25 mouse cellular contexts compared by ENCODE assay signal in genomic region chr5:5705019-5705418, GRCm38 (mm10). TPM values are rescaled to one million over a fixed set of nuclear protein-coding genes. Genes with fewer than 3 reads are reported as not detected.
DNase-seq lines count a peak whose midpoint lies in the region; ATAC-seq lines count a peak whose summit lies in the region.
"Had no signal": no experiment of that assay in that cellular context is flagged by ENCODE, and none has a peak within 500 bp of the region (broad histone marks: within the 10 kb centered on the region; RNA-seq: fewer than 3 reads in every experiment).

No protein-coding gene starts in this region.

- WGBS in kidney, embryonic 16.5 days: 24% methylated on average over 2 of the region's 2 CpGs
- 51% methylated on average over 2 of the region's 2 CpGs for WGBS in midbrain, embryonic 12.5 days
- 45% methylated on average over 2 of the region's 2 CpGs for WGBS in midbrain, embryonic 16.5 days

- no peaks in the 10 kb centered on the region for H3K9me3 ChIP-seq in kidney, embryonic 16.5 days (ENCODE audit: low read length)
- H3K9me3 ChIP-seq in midbrain, embryonic 12.5 days: no peaks in the 10 kb centered on the region
- H3K9me3 ChIP-seq in midbrain, embryonic 16.5 days (replicated peaks; ENCODE audit: control insufficient read depth, low read length, poor library complexity, severe bottlenecking): no peaks in the 10 kb centered on the region
- H3K9me3 ChIP-seq: forebrain, embryonic 10.5 days; forebrain, embryonic 13.5 days; heart, embryonic 10.5 days; heart, embryonic 13.5 days; hindbrain, embryonic 12.5 days had no signal

- no peaks in the 10 kb centered on the region for H3K4me1 ChIP-seq in kidney, embryonic 16.5 days (ENCODE audit: insufficient read depth, low read length)
- no peaks in the 10 kb centered on the region for H3K4me1 ChIP-seq in midbrain, embryonic 12.5 days
- no peaks in the 10 kb centered on the region for H3K4me1 ChIP-seq in midbrain, embryonic 16.5 days (ENCODE audit: control insufficient read depth, insufficient read depth, low read length)
- H3K4me1 ChIP-seq: forebrain, embryonic 13.5 days; heart, embryonic 10.5 days; heart, embryonic 13.5 days; hindbrain, embryonic 12.5 days had no signal

- H3K4me2 ChIP-seq in kidney, embryonic 16.5 days (replicated peaks; ENCODE audit: low read depth, low read length): no peak overlapping the region
- no peak overlapping the region for H3K4me2 ChIP-seq in midbrain, embryonic 12.5 days (replicated peaks)
- H3K4me2 ChIP-seq in midbrain, embryonic 16.5 days (ENCODE audit: low read length): no peak overlapping the region
- H3K4me2 ChIP-seq: forebrain, embryonic 13.5 days; heart, embryonic 13.5 days; hindbrain, embryonic 12.5 days had no signal

- no peak overlapping the region for H3K9ac ChIP-seq in kidney, embryonic 16.5 days (replicated peaks; ENCODE audit: low read length)
- H3K9ac ChIP-seq in midbrain, embryonic 12.5 days (replicated peaks): no peak overlapping the region
- no peak overlapping the region for H3K9ac ChIP-seq in midbrain, embryonic 16.5 days (ENCODE audit: low read depth, low read length)
- H3K9ac ChIP-seq: forebrain, embryonic 13.5 days; heart, embryonic 13.5 days; hindbrain, embryonic 12.5 days had no signal

- H3K36me3 ChIP-seq in kidney, embryonic 16.5 days (ENCODE audit: insufficient read depth, low read length): no peaks in the 10 kb centered on the region
- H3K36me3 ChIP-seq in midbrain, embryonic 12.5 days: no peaks in the 10 kb centered on the region
- no peaks in the 10 kb centered on the region for H3K36me3 ChIP-seq in midbrain, embryonic 16.5 days (ENCODE audit: control insufficient read depth, insufficient read depth, low read length)
- H3K36me3 ChIP-seq: forebrain, embryonic 10.5 days; heart, embryonic 10.5 days; heart, embryonic 13.5 days; hindbrain, embryonic 12.5 days had no signal

- H3K27me3 ChIP-seq in kidney, embryonic 16.5 days (ENCODE audit: insufficient read depth, low read length): no peaks in the 10 kb centered on the region
- H3K27me3 ChIP-seq in midbrain, embryonic 12.5 days: no peaks in the 10 kb centered on the region
- no peaks in the 10 kb centered on the region for H3K27me3 ChIP-seq in midbrain, embryonic 16.5 days (ENCODE audit: control insufficient read depth, insufficient read depth, low read depth, low read length)
- H3K27me3 ChIP-seq: forebrain, embryonic 13.5 days; heart, embryonic 13.5 days; hindbrain, embryonic 12.5 days had no signal

- DNase-seq in kidney, adult 9 months: peak; percentile 38
- no peak for DNase-seq in kidney, adult 18-20 months
- DNase-seq in kidney, postnatal 36 days: no peak
- DNase-seq: adrenal gland, adult 8-10 months; adrenal gland, postnatal 25 days; cerebellum, adult 18-20 months; cerebellum, adult 9-10 months; cerebellum, postnatal 14 days; gastrocnemius, postnatal 10 days; gastrocnemius, postnatal 36 days; heart, adult 2 months; heart, postnatal 14 days; heart, postnatal 4 days had no signal

- H3K4me3 ChIP-seq in kidney, embryonic 16.5 days (ENCODE audit: low read length): no peak overlapping the region
- H3K4me3 ChIP-seq in midbrain, embryonic 12.5 days: no peak overlapping the region
- H3K4me3 ChIP-seq in midbrain, embryonic 16.5 days (ENCODE audit: low read depth, low read length): no peak overlapping the region
- H3K4me3 ChIP-seq: forebrain, embryonic 10.5 days; forebrain, embryonic 13.5 days; heart, adult 2 months; heart, embryonic 10.5 days; heart, embryonic 13.5 days; hindbrain, embryonic 12.5 days had no signal

- H3K27ac ChIP-seq in kidney, embryonic 16.5 days (ENCODE audit: low read length): no peak overlapping the region
- H3K27ac ChIP-seq in midbrain, embryonic 12.5 days (replicated peaks): no peak overlapping the region
- no peak overlapping the region for H3K27ac ChIP-seq in midbrain, embryonic 16.5 days (ENCODE audit: low read length)
- H3K27ac ChIP-seq: forebrain, embryonic 10.5 days; forebrain, embryonic 13.5 days; heart, adult 2 months; heart, embryonic 10.5 days; heart, embryonic 13.5 days; hindbrain, embryonic 12.5 days had no signal

- ATAC-seq in kidney, embryonic 16.5 days (ENCODE audit: low FRiP score, low TSS enrichment): peak; percentile 93
- ATAC-seq in midbrain, embryonic 12.5 days (ENCODE audit: low FRiP score, low read depth): 0 out of 2 replicates have a peak, but pooled peaks have one; percentile 27
- ATAC-seq in midbrain, embryonic 16.5 days: no peak
- ATAC-seq: activated CD4-positive, CD25-positive, alpha-beta regulatory T cell, adult 4 months; CD4-positive, CD25-positive, alpha-beta regulatory T cell, adult 4 months; forebrain, embryonic 13.5 days; forebrain, embryonic 16.5 days; hindbrain, embryonic 16.5 days had no signal

RNA-seq across cellular contexts. Expression of gene Steap2, which starts 10.6 kb away (rescaled TPM):
- polyA plus RNA-seq in kidney, embryonic 16.5 days (2015; fragmentation: Nextera tagmentation; extraction: Ambion mirVana): 25.8 and 29.1 TPM in 2 replicates
- polyA plus RNA-seq in midbrain, embryonic 12.5 days (2016; fragmentation: Nextera tagmentation; extraction: Ambion mirVana): 6.6 and 7.7 TPM in 2 replicates
- 5.6 and 5.8 TPM in 2 replicates for polyA plus RNA-seq in midbrain, embryonic 16.5 days (2015; fragmentation: Nextera tagmentation; extraction: Ambion mirVana)
- polyA plus RNA-seq: CD4-positive, CD25-positive, alpha-beta regulatory T cell, adult 4 months had no signal

RNA-seq across cellular contexts. Expression of gene Cfap69, which starts 41.0 kb away (rescaled TPM):
- polyA plus RNA-seq in kidney, embryonic 16.5 days (2015; fragmentation: Nextera tagmentation; extraction: Ambion mirVana): 2.8 and 4.2 TPM in 2 replicates
- 5.8 and 8.7 TPM in 2 replicates for polyA plus RNA-seq in midbrain, embryonic 12.5 days (2016; fragmentation: Nextera tagmentation; extraction: Ambion mirVana)
- polyA plus RNA-seq in midbrain, embryonic 16.5 days (2015; fragmentation: Nextera tagmentation; extraction: Ambion mirVana): 9.9 and 11.4 TPM in 2 replicates
- polyA plus RNA-seq: activated CD4-positive, CD25-positive, alpha-beta regulatory T cell, adult 4 months; CD4-positive, CD25-positive, alpha-beta regulatory T cell, adult 4 months had no signal

RNA-seq across cellular contexts. Expression of gene Steap1, which starts 44.1 kb away (rescaled TPM):
- 13.2 and 13.6 TPM in 2 replicates for polyA plus RNA-seq in kidney, embryonic 16.5 days (2015; fragmentation: Nextera tagmentation; extraction: Ambion mirVana)
- polyA plus RNA-seq in midbrain, embryonic 12.5 days (2016; fragmentation: Nextera tagmentation; extraction: Ambion mirVana): 2.9 and 3.4 TPM in 2 replicates
- polyA plus RNA-seq in midbrain, embryonic 16.5 days (2015; fragmentation: Nextera tagmentation; extraction: Ambion mirVana): 0.73 and 1.6 TPM in 2 replicates
- polyA plus RNA-seq: activated CD4-positive, CD25-positive, alpha-beta regulatory T cell, adult 4 months; CD4-positive, CD25-positive, alpha-beta regulatory T cell, adult 4 months had no signal
